Mouse (Mus musculus) right cerebral cortex, adult 2 months (tissue): ENCODE measurements at regions not wholly inside any gene's neighbourhood (a gene's known extent, or its start where the extent isn't known, plus 50 kb on each side); places are given as distances from the start of the nearest gene placed in this dataset.
A peak's percentile ranks its signal among the peaks of the same experiment; 100 is the strongest.

Source experiments
- DNase-seq, 2 experiments: peaks; one replicate each; pipeline ENCODE4 v3.0.0; 2021 to 2022; ENCODE audit warnings: low spot score in 2 of 2

GRCm38 (mm10) chr9:61816589-61817179, 97.7 kb downstream of the Rplp1 start:
- no peak for DNase-seq

- DNase-seq, result no peak
Observed at GRCm38 (mm10) chr9:61815995-61816394, 98.3 kb downstream of the Rplp1 start.

GRCm38 (mm10) chr9:61813291-61813690, 101.1 kb downstream of the Rplp1 start:
- DNase-seq, result no peak

- DNase-seq, result no peak
Observed at GRCm38 (mm10) chr9:61812315-61812714, 102.0 kb downstream of the Rplp1 start.

GRCm38 (mm10) chr9:61810456-61810855, 103.9 kb downstream of the Rplp1 start:
- no peak for DNase-seq

GRCm38 (mm10) chr9:61808351-61809225, 105.8 kb downstream of the Rplp1 start:
- no peak for DNase-seq

GRCm38 (mm10) chr9:61805971-61806370, 108.4 kb downstream of the Rplp1 start:
- no peak for DNase-seq

- DNase-seq, result no peak
Observed at GRCm38 (mm10) chr9:61803555-61803954, 110.8 kb downstream of the Rplp1 start.

GRCm38 (mm10) chr9:61802694-61803093, 111.6 kb downstream of the Rplp1 start:
- no peak for DNase-seq

- DNase-seq, result no peak
Observed at GRCm38 (mm10) chr9:61799535-61799934, 114.8 kb downstream of the Rplp1 start.

- no peak for DNase-seq
Observed at GRCm38 (mm10) chr9:61795910-61796309, 118.4 kb downstream of the Rplp1 start.

GRCm38 (mm10) chr9:61791435-61792064, 122.8 kb downstream of the Rplp1 start:
- peak; percentile 49 to 54 for DNase-seq

GRCm38 (mm10) chr9:61790849-61791248, 123.5 kb downstream of the Rplp1 start:
- DNase-seq, result no peak

- peak; percentile 22 to 26 for DNase-seq
Observed at GRCm38 (mm10) chr9:61789066-61789897, 125.1 kb downstream of the Rplp1 start.

- DNase-seq, result no peak
Observed at GRCm38 (mm10) chr9:61781469-61781868, 132.9 kb downstream of the Rplp1 start.

GRCm38 (mm10) chr9:61780186-61780939, 134.0 kb downstream of the Rplp1 start:
- DNase-seq, result peak; percentile 48 to 50

GRCm38 (mm10) chr9:61779165-61779564, 135.2 kb downstream of the Rplp1 start:
- DNase-seq, result no peak

GRCm38 (mm10) chr9:61776446-61776845, 137.9 kb downstream of the Rplp1 start:
- DNase-seq, result no peak

GRCm38 (mm10) chr9:61770207-61770955, 144.0 kb downstream of the Rplp1 start:
- DNase-seq, result no peak

- DNase-seq, result no peak
Observed at GRCm38 (mm10) chr9:61766187-61766586, 148.2 kb downstream of the Rplp1 start.
